ENCODE assay signal across 9 mouse cellular contexts in the genomic region with DNA sequence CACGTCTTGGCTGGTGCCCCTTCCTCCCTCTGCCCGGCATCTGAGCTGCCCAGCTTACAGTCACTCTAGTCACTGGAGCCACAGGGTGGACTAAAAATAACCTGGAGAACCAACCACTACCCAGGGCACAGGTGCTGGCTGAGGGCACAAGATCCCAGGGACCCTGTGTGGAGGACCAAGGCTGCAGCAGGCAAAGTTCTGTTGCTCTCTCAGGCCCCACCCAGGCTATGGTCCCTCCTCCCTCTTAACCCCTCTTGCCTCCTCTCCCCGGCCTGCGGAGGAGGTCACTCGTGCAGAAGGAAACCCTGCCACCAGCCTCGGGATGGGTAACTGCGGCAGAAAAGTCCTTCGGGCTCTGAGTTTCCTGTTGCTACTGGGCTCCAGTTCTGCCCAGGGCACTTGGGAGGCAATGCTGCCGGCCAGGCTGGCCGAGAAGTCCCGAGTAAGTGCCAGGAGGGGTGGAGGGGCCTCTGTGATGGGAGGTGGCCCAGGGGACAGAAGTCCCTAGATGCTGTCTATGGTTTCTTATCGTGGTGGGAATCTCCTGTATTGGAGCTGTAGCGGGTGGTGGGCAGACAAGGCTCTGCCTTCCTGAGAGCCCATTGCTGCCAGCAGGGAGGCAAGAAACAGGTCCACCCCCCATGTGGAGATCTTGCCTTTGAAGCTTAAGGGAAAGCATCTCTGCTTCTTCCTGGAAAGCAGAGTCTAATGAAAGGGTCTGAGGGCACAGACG. TPM values are rescaled to one million over a fixed set of nuclear protein-coding genes. Genes with fewer than 3 reads are reported as not detected.
DNase-seq lines count a peak whose midpoint lies in the region; ATAC-seq and TF ChIP-seq lines count a peak whose summit lies in the region.
"Had no signal": no experiment of that assay in that cellular context is flagged by ENCODE, and none has a peak within 500 bp of the region (broad histone marks: within the 10 kb centered on the region; RNA-seq: fewer than 3 reads in every experiment).

Wfdc1 (plus strand) TSS at position 147 of the 733 bp plus-strand sequence.

- 0 out of 2 replicates have a peak within 1 kb of the TSS, but pooled peaks have one; percentile 5 for H3K27ac ChIP-seq in kidney, embryonic 15.5 days
- H3K27ac ChIP-seq in kidney, adult 2 months (ENCODE audit: insufficient read depth, low read depth, low read length) = no peak within 1 kb of the TSS

- ATAC-seq in kidney, embryonic 15.5 days (replicated peaks; ENCODE audit: low FRiP score) = peak; percentile 38; the same call in 1 of the 2 replicates
- no peak for ATAC-seq in erythroblast, adult 5-6 weeks (replicated peaks; ENCODE audit: low FRiP score, poor library complexity, severe bottlenecking)

- no peak within 1 kb of the TSS for H3ac ChIP-seq in myocyte (ENCODE audit: control insufficient read depth, insufficient read length)

- H3K4me1 ChIP-seq in kidney, embryonic 15.5 days = peaks cover 38% of the 10 kb centered on the region
- peaks cover 3% of the 10 kb centered on the region; the same call in 1 of the 2 replicates for H3K4me1 ChIP-seq in kidney, adult 2 months (ENCODE audit: control insufficient read depth, insufficient read depth, low read length)

- no peak within 1 kb of the TSS; the same call in 1 of the 2 replicates for H3K9ac ChIP-seq in kidney, embryonic 15.5 days

- peak within 1 kb of the TSS; percentile 33 for H3K4me2 ChIP-seq in kidney, embryonic 15.5 days
- H3K4me2 ChIP-seq in myocyte (ENCODE audit: low read depth) = no peak within 1 kb of the TSS

- no peaks in the 10 kb centered on the region for H3K9me3 ChIP-seq in kidney, embryonic 15.5 days (replicated peaks)

- no peak for TF ChIP-seq CTCF in kidney, adult 2 months (conservative IDR thresholded peaks at IDR 0.05; ENCODE audit: insufficient read depth, insufficient read length, low read depth, low read length)

- no peak for DNase-seq in kidney, adult 2 months
- DNase-seq in gastrocnemius, adult 18-20 months (ENCODE audit: low spot score) = peak; percentile 72
- peak; percentile 63 for DNase-seq in heart, postnatal 4 days
- no peak for DNase-seq in thymus, postnatal 10 days (ENCODE audit: low spot score in 2 of 2)
- DNase-seq in spleen, postnatal 10 days (ENCODE audit: low spot score in 2 of 2) = no peak

- 8% methylated on average over 14 of the region's 14 CpGs for WGBS in kidney, embryonic 15.5 days
- 12% methylated on average over 14 of the region's 14 CpGs for WGBS in kidney, adult 2 months

- no peak within 1 kb of the TSS for H3K4me3 ChIP-seq in kidney, embryonic 15.5 days (replicated peaks)
- no peak within 1 kb of the TSS for H3K4me3 ChIP-seq in kidney, adult 2 months (ENCODE audit: insufficient read depth, low read depth, low read length)
- no peak within 1 kb of the TSS for H3K4me3 ChIP-seq in myocyte

- H3K27me3 ChIP-seq in kidney, embryonic 15.5 days = peaks cover 7% of the 10 kb centered on the region; the same call in 1 of the 2 replicates
- no peaks in the 10 kb centered on the region for H3K27me3 ChIP-seq in kidney, adult 2 months (replicated peaks; ENCODE audit: control insufficient read depth, insufficient read depth, low read length)
- peaks cover 45% of the 10 kb centered on the region for H3K27me3 ChIP-seq in myocyte (ENCODE audit: control insufficient read depth, insufficient read depth, insufficient read length)

- no peak for TF ChIP-seq POLR2A in kidney, adult 2 months (IDR thresholded peaks at IDR 0.05; ENCODE audit: low read depth, low read length)
- TF ChIP-seq POLR2A in myocyte (IDR thresholded peaks at IDR 0.05; ENCODE audit: insufficient read length, low read depth) = no peak

- no peaks in the 10 kb centered on the region for H3K79me2 ChIP-seq in myocyte (ENCODE audit: control insufficient read depth, insufficient read depth)

- H3K36me3 ChIP-seq in kidney, embryonic 15.5 days = no peaks in the 10 kb centered on the region
- no peaks in the 10 kb centered on the region for H3K36me3 ChIP-seq in kidney, adult 2 months (ENCODE audit: control insufficient read depth, insufficient read depth, low read length)
- no peaks in the 10 kb centered on the region for H3K36me3 ChIP-seq in myocyte (ENCODE audit: control insufficient read depth, insufficient read depth)

TF ChIP-seq in myocyte, 11 proteins besides CTCF, POLR2A, EP300 and RAD21:
- TF ChIP-seq MAX (IDR thresholded peaks at IDR 0.05; ENCODE audit: low read depth) (no peak), MYOG (IDR thresholded peaks at IDR 0.05; ENCODE audit: control insufficient read depth in 1 of 3, insufficient read depth in 1 of 3, insufficient read length in 2 of 3, low read depth in 2 of 3) (peak in 2 of 3 experiments; percentile 1 to 59), SRF (IDR thresholded peaks at IDR 0.05; ENCODE audit: control insufficient read depth, insufficient read length, low read depth) (no peak), MYOD1 (IDR thresholded peaks at IDR 0.05; ENCODE audit: control insufficient read depth in 1 of 3, insufficient read length in 2 of 3, low read depth in 2 of 3) (peak in 1 of 3 experiments; percentile 48), CEBPB (IDR thresholded peaks at IDR 0.05; ENCODE audit: insufficient read depth, poor library complexity, severe bottlenecking) (no peak), USF1 (IDR thresholded peaks at IDR 0.05; ENCODE audit: low read depth) (no peak), TCF12 (IDR thresholded peaks at IDR 0.05; ENCODE audit: insufficient read depth, poor library complexity, severe bottlenecking) (no peak)

RNA-seq across cellular contexts. Expression of gene Wfdc1, which starts in this region (rescaled TPM):
- polyA plus RNA-seq in kidney, embryonic 15.5 days (2015; fragmentation: Nextera tagmentation; extraction: Ambion mirVana) = 2.3 and 3.0 TPM in 2 replicates
- 8.4 and 11.8 TPM in 2 replicates for polyA plus RNA-seq in kidney, adult 2 months (2012; rRNA removed)
- 10 to 100 TPM; 60.2 to 82.9 TPM for total RNA-seq in gastrocnemius, adult 18-20 months (2021)
- 10 to 100 TPM; 26.3 to 26.8 TPM for total RNA-seq in heart, postnatal 4 days (2021)
- polyA plus RNA-seq in myocyte (2012; fragmentation: generic; extraction: Trizol) = 1.1 TPM
- total RNA-seq in erythroblast, adult 5-6 weeks (2015; ENCODE audit: low replicate concordance) = not detected in 2 replicates
- total RNA-seq in erythroblast, adult 5-6 weeks (2017; ENCODE audit: low replicate concordance) = not detected in 2 replicates
- total RNA-seq: megakaryocyte-erythroid progenitor cell, adult 5-6 weeks had no signal

Comparison
In these comparisons a context has a peak if more than half of its experiments do, and no peak if none do; other contexts are left out.
1. RNA of gene Wfdc1 (total RNA-seq): 60.2 to 82.9 TPM in gastrocnemius, adult 18-20 months and 26.3 to 26.8 TPM in heart, postnatal 4 days; not detected in erythroblast, adult 5-6 weeks; every median in the first group is over 10 times any median in the second.
2. DNase-seq: peak in gastrocnemius, adult 18-20 months (single experiment) and heart, postnatal 4 days (single experiment); none in kidney, adult 2 months (single experiment), thymus, postnatal 10 days (0 of 2) and spleen, postnatal 10 days (0 of 2).